Mouse (Mus musculus): ENCODE measurements around the gene Aldh8a1. TPM values are rescaled to one million over a fixed set of nuclear protein-coding genes. Genes with fewer than 3 reads are reported as not detected.
"Not testable (repeated sequence)": the region's sequence is repeated elsewhere in the genome, so short reads cannot be mapped to it uniquely, and the experiment has no call there.

The Aldh8a1 gene
- polyA plus RNA-seq, 1 experiment from 2014 or later = not detected

DNA sequence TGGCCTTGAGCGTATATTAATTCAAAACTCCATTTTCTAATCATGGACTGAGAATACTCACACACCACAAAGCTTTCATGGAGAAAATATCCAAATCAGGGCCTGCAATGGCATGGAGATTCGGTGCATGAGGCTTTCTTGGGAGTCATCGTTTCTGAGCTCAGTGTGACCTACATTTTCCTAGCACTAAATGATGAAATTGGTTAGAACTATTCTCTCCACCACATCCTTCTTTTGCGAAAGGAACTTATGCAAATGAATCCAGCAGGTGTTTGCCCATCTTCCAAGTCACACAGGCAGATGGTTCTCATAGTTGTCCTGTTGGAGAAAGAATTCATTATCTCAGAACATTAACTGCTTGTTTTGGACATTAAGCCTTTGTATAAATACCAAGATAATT lies 13.3 kb downstream of the Aldh8a1 start:
- no peak for TF ChIP-seq CTCF (IDR thresholded peaks at IDR 0.05; ENCODE audit: low read depth)
- Histone ChIP-seq H3K27ac (ENCODE audit: low read depth) (no peak overlapping the region), H3K9me3 (ENCODE audit: low read depth, low read length) (no peaks in the 10 kb centered on the region), H3K4me1 (ENCODE audit: insufficient read depth) (no peaks in the 10 kb centered on the region), H3K27me3 (ENCODE audit: insufficient read depth, low read length) (no peaks in the 10 kb centered on the region), H3K4me3 (ENCODE audit: low read depth, low read length) (no peak overlapping the region), H3K36me3 (ENCODE audit: insufficient read depth) (no peaks in the 10 kb centered on the region), H3K9ac (no peak overlapping the region), H3K4me2 (no peak overlapping the region)
- WGBS = 75% methylated on average over 4 of the region's 4 CpGs
- DNase-seq (no peak), ATAC-seq (ENCODE audit: insufficient read depth) (no peak)

DNA sequence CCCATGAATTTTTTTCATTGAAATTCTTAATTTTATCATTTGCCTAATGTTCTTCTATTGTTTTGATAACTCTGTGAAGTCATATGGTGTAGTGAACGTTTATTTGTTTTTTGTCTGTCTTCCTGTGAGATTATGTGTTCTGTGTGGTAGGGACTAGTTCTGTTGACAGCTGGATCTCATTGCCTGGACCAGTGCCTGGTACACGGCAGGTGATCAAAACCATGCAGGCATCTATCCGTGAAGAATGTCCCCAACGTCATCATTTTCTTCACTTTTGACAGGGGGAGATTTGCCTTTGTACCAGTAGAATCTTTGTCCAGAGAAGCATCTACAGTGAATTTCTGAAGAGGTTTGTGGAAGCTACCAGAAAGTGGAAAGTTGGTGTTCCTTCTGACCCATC lies 14.2 kb downstream of the Aldh8a1 start:
- Histone ChIP-seq H3K27me3 (ENCODE audit: insufficient read depth, low read length) (no peaks in the 10 kb centered on the region), H3K4me3 (ENCODE audit: low read depth, low read length) (no peak overlapping the region), H3K4me2 (no peak overlapping the region), H3K36me3 (ENCODE audit: insufficient read depth) (no peaks in the 10 kb centered on the region), H3K4me1 (ENCODE audit: insufficient read depth) (no peaks in the 10 kb centered on the region), H3K27ac (ENCODE audit: low read depth) (no peak overlapping the region), H3K9ac (no peak overlapping the region), H3K9me3 (ENCODE audit: low read depth, low read length) (no peaks in the 10 kb centered on the region)
- ATAC-seq (ENCODE audit: insufficient read depth) (no peak), DNase-seq (no peak)
- WGBS = 51% methylated on average over 4 of the region's 4 CpGs
- no peak for TF ChIP-seq CTCF (IDR thresholded peaks at IDR 0.05; ENCODE audit: low read depth)

DNA sequence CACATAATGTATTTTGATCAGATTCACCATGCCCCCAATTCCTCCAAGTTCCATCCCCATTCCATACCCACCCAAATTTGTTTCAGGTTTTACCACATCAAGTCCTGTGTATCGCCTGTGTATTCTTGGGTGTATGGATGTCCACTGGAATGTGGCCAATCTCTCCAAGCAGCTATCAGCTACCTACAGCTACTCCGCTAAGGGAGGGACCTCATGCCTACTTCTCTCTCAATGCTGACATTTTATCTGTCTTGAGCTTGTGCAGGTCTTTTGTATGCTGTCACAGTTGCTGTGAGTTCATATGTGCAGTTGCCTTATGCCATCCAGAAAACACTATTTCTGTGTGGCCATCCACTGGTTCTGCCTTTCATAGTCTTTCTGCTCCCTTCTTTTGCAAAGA lies 16.3 kb downstream of the Aldh8a1 start:
- H3K27ac ChIP-seq (ENCODE audit: low read depth) = no peak overlapping the region
- ATAC-seq (ENCODE audit: insufficient read depth) (no peak), DNase-seq (no peak)
- no peaks in the 10 kb centered on the region for H3K36me3 ChIP-seq (ENCODE audit: insufficient read depth)
- no peaks in the 10 kb centered on the region for H3K9me3 ChIP-seq (ENCODE audit: low read depth, low read length)
- H3K27me3 ChIP-seq (ENCODE audit: insufficient read depth, low read length) = no peaks in the 10 kb centered on the region
- H3K4me2 ChIP-seq = no peak overlapping the region
- WGBS = 83% methylated on average over 2 of the region's 2 CpGs
- no peak for TF ChIP-seq CTCF (IDR thresholded peaks at IDR 0.05; ENCODE audit: low read depth)
- no peak overlapping the region for H3K9ac ChIP-seq
- H3K4me3 ChIP-seq (ENCODE audit: low read depth, low read length) = no peak overlapping the region
- H3K4me1 ChIP-seq (ENCODE audit: insufficient read depth) = no peaks in the 10 kb centered on the region

DNA sequence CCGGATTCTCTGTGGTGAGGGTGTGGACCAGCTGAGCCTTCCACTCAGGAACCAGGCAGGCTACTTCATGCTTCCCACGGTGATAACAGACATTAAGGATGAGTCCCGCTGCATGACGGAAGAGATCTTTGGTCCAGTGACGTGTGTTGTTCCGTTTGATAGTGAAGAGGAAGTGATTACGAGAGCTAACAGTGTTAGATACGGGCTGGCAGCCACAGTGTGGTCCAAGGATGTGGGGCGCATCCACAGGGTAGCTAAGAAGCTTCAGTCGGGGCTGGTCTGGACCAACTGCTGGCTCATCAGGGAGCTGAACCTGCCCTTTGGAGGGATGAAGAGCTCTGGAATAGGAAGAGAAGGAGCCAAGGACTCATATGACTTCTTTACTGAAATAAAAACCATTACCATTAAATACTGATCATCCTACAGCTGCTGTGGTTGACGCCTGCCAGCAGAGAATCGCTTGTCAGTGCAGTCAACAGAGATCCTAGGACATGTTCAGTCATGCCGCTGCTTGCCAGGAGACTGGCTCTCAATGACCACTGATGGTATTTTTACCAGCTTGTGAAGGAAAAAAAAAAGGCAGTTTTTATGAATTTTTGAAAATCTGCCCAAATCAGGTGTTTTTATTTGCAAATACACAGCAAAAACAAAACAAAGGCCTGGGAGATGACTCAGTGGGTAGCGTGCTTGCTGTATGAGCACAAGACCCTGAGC lies 18.5 kb downstream of the Aldh8a1 start:
- Histone ChIP-seq H3K4me3 (ENCODE audit: low read depth, low read length) (no peak overlapping the region), H3K27ac (ENCODE audit: low read depth) (no peak overlapping the region), H3K36me3 (ENCODE audit: insufficient read depth) (no peaks in the 10 kb centered on the region), H3K27me3 (ENCODE audit: insufficient read depth, low read length) (no peaks in the 10 kb centered on the region), H3K4me1 (ENCODE audit: insufficient read depth) (no peaks in the 10 kb centered on the region), H3K9ac (no peak overlapping the region), H3K4me2 (no peak overlapping the region), H3K9me3 (ENCODE audit: low read depth, low read length) (no peaks in the 10 kb centered on the region)
- TF ChIP-seq CTCF (IDR thresholded peaks at IDR 0.05; ENCODE audit: low read depth) = no peak
- ATAC-seq (ENCODE audit: insufficient read depth) (no peak), DNase-seq (no peak)
- WGBS = 68% methylated on average over 14 of the region's 14 CpGs

DNA sequence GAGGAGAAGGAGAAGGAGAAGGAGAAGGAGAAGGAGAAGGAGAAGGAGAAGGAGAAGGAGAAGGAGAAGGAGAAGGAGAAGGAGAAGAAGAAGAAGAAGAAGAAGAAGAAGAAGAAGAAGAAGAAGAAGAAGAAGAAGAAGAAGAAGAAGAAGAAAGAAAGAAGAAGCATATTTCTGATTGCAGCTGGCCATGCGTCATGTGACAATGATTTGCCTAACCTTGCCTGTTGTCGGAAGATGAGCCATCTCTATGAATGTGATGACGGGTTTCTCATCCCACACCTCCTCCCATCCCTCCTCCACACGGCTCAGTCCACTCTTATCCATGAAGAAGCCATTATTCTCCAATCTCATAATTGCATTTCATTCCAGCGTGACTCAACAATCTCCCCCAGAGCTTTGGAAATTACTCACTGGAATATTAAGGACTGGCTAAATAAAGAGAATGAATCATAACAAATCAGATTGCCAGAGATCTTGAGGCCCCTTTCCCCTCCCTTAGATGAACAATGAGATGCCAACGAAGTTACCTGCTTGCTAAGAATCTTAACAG lies 21.9 kb downstream of the Aldh8a1 start:
- not testable (repeated sequence) for H3K4me2 ChIP-seq; H3K27me3 ChIP-seq (ENCODE audit: insufficient read depth, low read length); H3K4me3 ChIP-seq (ENCODE audit: low read depth, low read length); DNase-seq; H3K9me3 ChIP-seq (ENCODE audit: low read depth, low read length); H3K36me3 ChIP-seq (ENCODE audit: insufficient read depth); H3K4me1 ChIP-seq (ENCODE audit: insufficient read depth); ATAC-seq (ENCODE audit: insufficient read depth); H3K27ac ChIP-seq (ENCODE audit: low read depth); H3K9ac ChIP-seq
- WGBS = 53% methylated on average over 6 of the region's 6 CpGs

DNA sequence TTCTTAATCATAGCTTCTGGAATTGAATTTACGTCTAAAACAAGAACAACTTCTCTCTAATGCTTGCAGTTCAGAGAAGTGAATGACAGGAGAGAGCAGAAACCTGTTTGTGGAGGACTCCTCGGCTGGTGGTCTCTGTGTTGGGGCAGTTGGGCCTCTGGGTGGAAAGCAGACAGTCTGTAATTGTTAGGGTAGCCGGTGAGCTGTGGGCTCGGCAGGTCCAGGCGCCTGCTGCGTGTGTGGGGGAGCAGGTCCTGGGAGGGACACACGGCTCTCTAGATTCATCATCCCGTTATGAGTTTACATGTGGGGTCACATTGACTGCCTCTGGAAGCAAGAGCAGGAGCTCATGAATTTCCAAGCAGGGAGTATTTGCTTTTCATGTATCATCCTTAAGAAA lies 22.5 kb downstream of the Aldh8a1 start:
- H3K9me3 ChIP-seq (ENCODE audit: low read depth, low read length) = no peaks in the 10 kb centered on the region
- no peak for DNase-seq
- no peak for TF ChIP-seq CTCF (IDR thresholded peaks at IDR 0.05; ENCODE audit: low read depth)
- H3K9ac ChIP-seq = no peak overlapping the region
- no peak for ATAC-seq (ENCODE audit: insufficient read depth)
- no peak overlapping the region for H3K4me2 ChIP-seq
- WGBS = 43% methylated on average over 8 of the region's 8 CpGs
- H3K4me3 ChIP-seq (ENCODE audit: low read depth, low read length) = no peak overlapping the region
- no peak overlapping the region for H3K27ac ChIP-seq (ENCODE audit: low read depth)
- H3K36me3 ChIP-seq (ENCODE audit: insufficient read depth) = no peaks in the 10 kb centered on the region
- H3K4me1 ChIP-seq (ENCODE audit: insufficient read depth) = no peaks in the 10 kb centered on the region
- H3K27me3 ChIP-seq (ENCODE audit: insufficient read depth, low read length) = no peaks in the 10 kb centered on the region

DNA sequence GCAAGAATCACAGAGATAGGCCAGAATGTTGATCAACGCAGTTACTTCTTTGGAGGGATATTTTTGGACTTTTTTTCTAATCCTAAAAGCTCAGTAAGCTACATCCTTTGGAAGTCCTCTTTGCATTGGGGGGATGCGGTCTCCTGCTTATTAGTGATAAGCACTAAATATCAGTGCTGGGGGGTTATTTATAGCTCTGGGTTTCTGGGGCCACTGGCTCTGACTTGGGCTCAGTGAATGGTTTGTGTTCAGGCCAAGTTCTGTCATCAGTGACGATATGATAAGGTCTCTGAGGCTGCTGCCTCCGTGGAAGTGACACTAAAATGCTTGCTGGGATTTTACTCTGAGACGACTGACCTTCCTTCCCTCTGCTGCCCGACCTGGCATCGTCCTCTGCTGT lies 22.9 kb downstream of the Aldh8a1 start:
- no peak for TF ChIP-seq CTCF (IDR thresholded peaks at IDR 0.05; ENCODE audit: low read depth)
- no peaks in the 10 kb centered on the region for H3K9me3 ChIP-seq (ENCODE audit: low read depth, low read length)
- 40% methylated on average over 7 of the region's 7 CpGs for WGBS
- no peak overlapping the region for H3K9ac ChIP-seq
- no peaks in the 10 kb centered on the region for H3K27me3 ChIP-seq (ENCODE audit: insufficient read depth, low read length)
- H3K4me1 ChIP-seq (ENCODE audit: insufficient read depth) = no peaks in the 10 kb centered on the region
- no peak overlapping the region for H3K4me2 ChIP-seq
- no peaks in the 10 kb centered on the region for H3K36me3 ChIP-seq (ENCODE audit: insufficient read depth)
- no peak for DNase-seq
- no peak for ATAC-seq (ENCODE audit: insufficient read depth)
- no peak overlapping the region for H3K27ac ChIP-seq (ENCODE audit: low read depth)
- no peak overlapping the region for H3K4me3 ChIP-seq (ENCODE audit: low read depth, low read length)
